Mouse (Mus musculus) thymus, postnatal 0 days (tissue): ENCODE results near the gene Mylk3. TPM values are rescaled to one million over a fixed set of nuclear protein-coding genes. Genes with fewer than 3 reads are reported as not detected.

Experiments used
- DNase-seq: peaks from one replicate; pipeline ENCODE4 v3.0.0-alpha.2; 2015; ENCODE audit warnings: low spot score
- polyA plus RNA-seq: library from polyadenylated mRNA; unstranded; fragments of >200 nt; fragmentation: Nextera tagmentation; extraction: Ambion mirVana; gene quantifications from 2 replicates; pipeline ENCODE4 v1.2.1, GENCODE M21; 2015

Mylk3 gene
- polyA plus RNA-seq, 1 experiment from 2014 or later, result 0.20 TPM

DNA sequence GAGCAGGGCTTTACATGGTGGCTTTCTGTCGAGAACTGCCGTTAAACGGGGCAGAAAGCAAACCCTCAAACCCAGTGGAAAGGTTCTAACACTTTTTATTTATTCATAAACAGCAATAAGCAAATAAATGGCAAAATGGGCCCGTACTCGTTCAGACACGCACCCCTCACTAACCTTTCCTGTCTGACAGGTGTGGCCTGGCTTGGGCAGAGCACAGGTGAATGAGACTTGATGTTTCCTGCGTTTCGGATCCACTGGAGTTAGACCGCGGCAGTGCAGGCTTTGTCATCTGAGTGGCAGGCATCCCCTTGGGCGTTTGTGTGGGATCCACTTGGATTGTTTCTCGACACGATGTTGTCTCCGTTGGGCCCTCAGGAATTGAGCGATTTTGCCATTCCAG, 64.2 kb downstream of the Mylk3 start:
- DNase-seq, result no peak

DNA sequence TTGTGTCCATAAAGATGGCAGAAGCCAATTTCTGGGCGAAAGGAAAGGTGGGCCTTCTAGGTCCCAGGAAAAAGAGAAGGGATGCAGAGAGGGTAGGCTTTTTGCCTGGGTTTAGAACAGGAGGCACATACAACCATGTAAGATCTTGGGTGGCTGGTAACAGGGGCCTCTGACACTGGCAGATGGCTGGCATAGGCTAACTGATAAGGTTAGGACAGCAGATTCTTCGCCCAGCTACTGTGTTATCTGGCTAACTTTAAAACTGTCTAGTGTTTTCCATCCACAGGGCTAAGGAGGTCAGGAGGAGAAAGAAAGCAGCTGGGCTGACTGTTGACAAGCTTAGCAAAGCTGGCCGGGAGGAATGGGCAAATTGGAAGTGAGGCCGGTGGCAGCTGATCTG, 67.6 kb downstream of the Mylk3 start:
- no peak for DNase-seq

DNA sequence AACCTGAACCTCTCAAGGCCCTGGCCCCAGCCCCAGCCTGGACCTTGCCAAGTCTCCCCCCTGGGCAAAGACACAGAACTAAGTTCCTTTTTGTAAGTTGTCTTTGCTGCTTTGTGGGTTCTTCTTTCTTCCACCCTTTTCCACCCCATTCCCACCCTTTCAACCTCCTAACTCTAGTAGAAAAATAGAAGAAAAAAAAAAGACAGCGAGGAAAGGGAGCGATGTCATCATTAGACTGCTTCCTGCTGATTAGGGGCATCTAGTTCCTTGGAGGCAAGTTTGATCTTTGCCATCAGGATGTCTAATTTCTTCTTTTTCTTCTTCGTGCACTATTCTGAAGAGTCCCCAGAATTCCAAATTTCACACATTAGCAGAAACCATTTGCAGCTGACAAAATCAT, 73.1 kb downstream of the Mylk3 start:
- no peak for DNase-seq

- DNase-seq, result peak; percentile 26
Measured at GRCm38 (mm10) chr8:85311743-85312142, 74.4 kb downstream of the Mylk3 start.

DNA sequence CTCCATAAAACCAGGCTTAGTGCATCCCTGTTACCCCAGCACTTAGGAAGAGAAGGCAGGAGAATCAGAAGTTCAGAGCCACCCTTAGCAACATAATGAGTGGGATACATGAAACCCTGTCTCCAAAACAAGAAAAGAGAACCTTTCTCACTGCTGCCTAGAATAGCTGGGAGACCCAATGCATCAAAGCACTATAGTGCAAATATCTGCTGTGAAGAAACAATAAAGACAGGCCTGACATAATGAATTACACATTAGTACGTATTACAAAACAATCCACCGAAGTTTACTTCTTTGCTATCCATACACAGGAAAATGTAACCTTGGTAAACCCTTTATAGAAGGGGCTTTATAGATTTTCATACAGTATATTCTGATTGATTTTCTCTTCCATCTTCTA, 77.6 kb downstream of the Mylk3 start:
- DNase-seq, result no peak

DNA sequence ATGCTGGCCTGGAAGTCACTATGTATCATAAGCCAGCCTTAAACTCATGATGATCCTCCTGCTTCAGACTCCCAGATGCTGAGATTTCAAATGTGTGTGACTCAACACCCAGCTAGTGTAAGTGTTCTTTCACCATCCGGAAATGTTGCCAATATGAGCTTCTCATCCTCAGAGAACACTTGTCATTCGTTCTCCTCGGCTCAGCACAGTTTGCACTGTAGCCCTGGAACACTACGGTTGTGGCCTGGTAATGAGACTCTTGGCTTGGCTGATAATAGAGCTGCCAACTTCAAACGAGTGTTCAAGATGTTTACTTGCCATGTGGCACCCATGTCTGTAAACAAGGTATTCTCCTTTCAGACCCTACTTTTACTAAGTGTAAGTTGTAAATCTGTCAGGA, 82.6 kb downstream of the Mylk3 start:
- no peak for DNase-seq

DNA sequence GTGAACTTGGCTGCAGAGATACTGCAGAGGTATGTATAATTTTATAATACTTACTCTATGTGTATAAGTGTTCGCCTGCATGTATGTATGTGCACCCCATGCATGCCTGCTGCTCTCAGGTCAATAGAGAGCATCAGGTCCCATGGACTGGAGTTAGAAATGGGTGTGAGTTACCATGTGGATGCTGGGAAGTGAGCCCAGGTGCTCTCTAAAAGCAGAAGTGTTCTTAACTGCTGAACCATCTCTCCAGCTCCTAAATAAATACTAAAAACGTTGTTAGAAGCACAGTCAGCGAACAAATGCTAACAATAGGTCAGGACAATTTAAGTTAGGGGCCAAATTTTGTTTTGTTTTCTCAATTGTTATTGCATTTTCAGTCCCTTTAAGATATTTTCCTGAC, 83.2 kb downstream of the Mylk3 start:
- DNase-seq, result no peak

- DNase-seq, result no peak
Measured at GRCm38 (mm10) chr8:85301941-85302340, 84.2 kb downstream of the Mylk3 start.

DNA sequence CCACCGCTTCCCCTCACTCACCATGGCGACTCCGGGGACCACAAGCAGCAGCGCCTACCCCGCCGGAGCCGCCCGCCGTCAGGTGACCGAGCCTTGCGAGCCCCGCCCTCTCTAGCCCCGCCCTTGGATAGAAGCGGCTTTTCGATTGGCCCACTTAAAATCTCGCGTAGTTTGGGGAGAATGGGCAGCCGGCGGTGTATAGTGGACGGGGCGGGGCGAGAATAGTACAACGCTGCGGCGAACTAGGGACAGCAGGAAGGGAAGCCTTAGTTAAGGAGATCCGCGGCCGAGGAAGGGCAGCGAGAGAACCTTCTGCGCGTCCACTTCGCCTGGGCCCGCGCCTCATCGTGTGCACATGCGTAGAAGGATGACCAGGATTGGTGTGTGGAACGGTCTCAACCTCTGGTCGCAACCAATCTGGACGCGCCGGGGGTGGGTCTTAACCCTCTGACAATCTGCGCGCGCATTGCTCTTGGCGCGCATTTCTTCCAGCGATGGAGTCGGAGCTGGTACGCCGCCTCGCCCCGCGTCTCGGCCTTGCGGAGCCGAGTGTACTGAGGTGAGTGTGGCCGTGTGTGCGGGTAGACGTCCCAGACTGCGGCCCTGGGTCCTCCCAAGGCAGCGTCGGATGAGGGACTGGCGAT, 86.6 kb downstream of the Mylk3 start, which contains the start of the genes Orc6 and Vps35:
Orc6 (plus strand) TSS at position 199 of the 644 bp plus-strand sequence.
Vps35 (minus strand) TSS at position 369 of the 644 bp plus-strand sequence.
- peak; percentile 97 for DNase-seq

- peak; percentile 31 for DNase-seq
Measured at GRCm38 (mm10) chr8:85298600-85299433, 87.3 kb downstream of the Mylk3 start.

- DNase-seq, result no peak
Measured at GRCm38 (mm10) chr8:85286846-85287245, 99.3 kb downstream of the Mylk3 start.

Other genes starting within 250 kb of the Mylk3 start
- 0.05 TPM in 1 of 2 replicates, not detected in the other for gene Cks1brt, start 234.4 kb downstream of the Mylk3 start, polyA plus RNA-seq
- gene Olfr371, start 160.4 kb downstream of the Mylk3 start, polyA plus RNA-seq, result not detected in 2 replicates
- gene Orc6, start 86.7 kb downstream of the Mylk3 start, polyA plus RNA-seq, result 108 and 112 TPM in 2 replicates
- gene Vps35, start 86.5 kb downstream of the Mylk3 start, polyA plus RNA-seq, result 111 and 116 TPM in 2 replicates
- 57.4 and 58.7 TPM in 2 replicates for gene 4921524J17Rik, start 46.5 kb upstream of the Mylk3 start, polyA plus RNA-seq
- 5.1 and 5.3 TPM in 2 replicates for gene Gpt2, start 106.2 kb upstream of the Mylk3 start, polyA plus RNA-seq
- gene Dnaja2, start 169.0 kb upstream of the Mylk3 start, polyA plus RNA-seq, result 150 and 171 TPM in 2 replicates